Mouse (Mus musculus): Measurements from ENCODE around the gene Rad9b. TPM values are rescaled to one million over a fixed set of nuclear protein-coding genes. Genes with fewer than 3 reads are reported as not detected.

Gene Rad9b
- 9.8 and 12.6 TPM in 2 replicates for polyA plus RNA-seq (2014; fragmentation: Nextera tagmentation; extraction: Ambion mirVana)

DNA sequence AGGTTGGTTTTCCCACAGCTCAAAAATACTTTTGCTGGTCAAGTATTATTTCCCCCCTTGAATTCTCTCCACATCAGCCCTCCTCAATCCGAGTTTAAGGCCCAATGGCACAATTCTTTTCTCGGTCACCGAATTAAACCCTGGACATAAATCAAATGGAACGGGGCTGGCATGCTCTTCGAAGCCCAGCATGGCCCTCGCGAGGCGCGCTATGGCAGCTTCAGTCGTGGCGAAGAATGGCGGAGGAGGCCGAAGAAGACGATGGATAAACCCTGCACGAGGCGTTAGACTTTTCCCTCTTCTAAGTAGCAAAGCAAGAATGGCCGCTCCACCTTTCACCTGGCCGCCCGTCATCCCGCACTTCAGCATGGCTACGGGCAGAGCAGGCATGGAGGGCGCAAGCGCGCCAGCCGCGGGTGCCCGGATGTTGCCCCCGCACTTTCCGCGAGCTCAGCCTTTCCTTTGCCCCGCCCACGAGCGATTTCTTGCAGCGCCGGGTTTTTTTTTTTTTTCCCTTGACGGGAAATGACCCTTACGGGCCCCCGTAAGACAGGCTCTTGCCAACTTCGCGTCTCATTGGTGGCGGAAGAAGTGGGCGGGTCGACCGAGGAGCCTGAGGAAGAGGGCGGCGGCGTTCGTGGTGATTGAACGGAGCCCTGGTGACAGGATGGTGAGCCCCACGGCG is at the start of gene Rad9b, which contains the start of gene Vps29:
Rad9b (minus strand) TSS at position 427 of the 685 bp plus-strand sequence.
Vps29 (plus strand) TSS at position 563 of the 685 bp plus-strand sequence.
- Histone ChIP-seq H3K36me3 (ENCODE audit: control insufficient read depth, insufficient read depth, low read length) (no peaks in the 10 kb centered on the region), H3K4me3 (ENCODE audit: low read depth, low read length) (peak within 1 kb of the TSS; percentile 98), H3K27me3 (ENCODE audit: control insufficient read depth, insufficient read depth, low read length) (no peaks in the 10 kb centered on the region), H3K4me2 (ENCODE audit: low read depth, low read length, severe bottlenecking) (peak within 1 kb of the TSS; percentile 80), H3K9ac (ENCODE audit: low read length) (peak within 1 kb of the TSS; percentile 83), H3K27ac (ENCODE audit: low read depth, low read length) (peak within 1 kb of the TSS; percentile 25; the same call in 1 of the 2 replicates), H3K9me3 (ENCODE audit: control insufficient read depth, low read length) (no peaks in the 10 kb centered on the region), H3K4me1 (replicated peaks; ENCODE audit: control insufficient read depth, insufficient read depth, low read length) (no peaks in the 10 kb centered on the region)
- 2% methylated on average over 51 of the region's 51 CpGs for WGBS
- DNase-seq (ENCODE audit: low spot score) (peak; percentile 99), ATAC-seq (replicated peaks; ENCODE audit: low FRiP score) (peak; percentile 90)

DNA sequence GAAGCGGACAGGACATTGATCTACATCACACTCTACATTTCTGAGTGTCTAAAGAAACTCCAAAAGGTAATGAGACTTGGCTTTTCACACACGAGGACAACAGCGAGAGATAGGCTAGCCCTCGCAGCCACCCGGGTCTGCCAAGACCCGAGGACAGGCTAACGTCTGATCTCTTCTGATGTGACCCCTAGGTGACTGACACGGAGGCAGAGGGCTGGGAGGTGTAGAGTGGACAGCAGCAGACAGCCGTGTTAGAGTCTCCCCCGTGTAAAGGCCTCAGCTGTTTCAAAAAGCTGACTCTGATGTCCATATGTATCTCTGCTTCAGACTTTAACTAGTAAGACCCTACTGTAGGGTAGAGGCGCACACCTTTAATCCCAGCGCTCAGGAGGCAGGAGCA is 49.3 kb upstream of the Rad9b start:
- Histone ChIP-seq H3K4me2 (ENCODE audit: low read depth, low read length, severe bottlenecking) (no peak overlapping the region), H3K36me3 (ENCODE audit: control insufficient read depth, insufficient read depth, low read length) (peaks cover 7% of the 10 kb centered on the region), H3K9me3 (ENCODE audit: control insufficient read depth, low read length) (no peaks in the 10 kb centered on the region), H3K27me3 (ENCODE audit: control insufficient read depth, insufficient read depth, low read length) (no peaks in the 10 kb centered on the region), H3K4me3 (ENCODE audit: low read depth, low read length) (no peak overlapping the region), H3K4me1 (replicated peaks; ENCODE audit: control insufficient read depth, insufficient read depth, low read length) (no peaks in the 10 kb centered on the region), H3K27ac (ENCODE audit: low read depth, low read length) (no peak overlapping the region), H3K9ac (ENCODE audit: low read length) (no peak overlapping the region)
- DNase-seq (ENCODE audit: low spot score) (no peak), ATAC-seq (replicated peaks; ENCODE audit: low FRiP score) (no peak)
- WGBS: 92% methylated on average over 12 of the region's 12 CpGs

DNA sequence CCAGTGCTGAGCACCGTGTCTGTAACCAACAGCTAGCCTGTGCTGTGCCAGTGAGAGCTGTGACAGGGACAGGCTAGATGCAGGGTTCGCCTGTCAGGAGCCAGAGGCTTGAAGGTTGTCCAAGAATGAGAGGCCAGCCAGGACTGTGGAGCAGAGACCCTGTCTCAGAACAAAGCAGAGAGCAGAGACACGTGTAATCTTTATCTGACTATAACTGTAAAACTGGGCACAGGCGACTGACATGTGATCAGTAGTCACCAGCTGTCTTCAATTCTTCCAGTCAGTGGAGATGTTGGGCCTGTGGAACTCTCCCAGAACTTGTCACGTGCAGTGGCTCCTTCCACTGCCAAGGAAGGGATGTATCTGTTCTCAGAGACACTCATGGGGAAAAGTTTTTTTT is 48.7 kb upstream of the Rad9b start:
- 91% methylated on average over 5 of the region's 5 CpGs for WGBS
- Histone ChIP-seq H3K4me1 (replicated peaks; ENCODE audit: control insufficient read depth, insufficient read depth, low read length) (no peaks in the 10 kb centered on the region), H3K36me3 (ENCODE audit: control insufficient read depth, insufficient read depth, low read length) (peaks cover 7% of the 10 kb centered on the region), H3K27me3 (ENCODE audit: control insufficient read depth, insufficient read depth, low read length) (no peaks in the 10 kb centered on the region), H3K27ac (ENCODE audit: low read depth, low read length) (no peak overlapping the region), H3K4me2 (ENCODE audit: low read depth, low read length, severe bottlenecking) (no peak overlapping the region), H3K4me3 (ENCODE audit: low read depth, low read length) (no peak overlapping the region), H3K9ac (ENCODE audit: low read length) (no peak overlapping the region), H3K9me3 (ENCODE audit: control insufficient read depth, low read length) (no peaks in the 10 kb centered on the region)
- peak; percentile 38 for DNase-seq (ENCODE audit: low spot score)
- no peak for ATAC-seq (replicated peaks; ENCODE audit: low FRiP score)

DNA sequence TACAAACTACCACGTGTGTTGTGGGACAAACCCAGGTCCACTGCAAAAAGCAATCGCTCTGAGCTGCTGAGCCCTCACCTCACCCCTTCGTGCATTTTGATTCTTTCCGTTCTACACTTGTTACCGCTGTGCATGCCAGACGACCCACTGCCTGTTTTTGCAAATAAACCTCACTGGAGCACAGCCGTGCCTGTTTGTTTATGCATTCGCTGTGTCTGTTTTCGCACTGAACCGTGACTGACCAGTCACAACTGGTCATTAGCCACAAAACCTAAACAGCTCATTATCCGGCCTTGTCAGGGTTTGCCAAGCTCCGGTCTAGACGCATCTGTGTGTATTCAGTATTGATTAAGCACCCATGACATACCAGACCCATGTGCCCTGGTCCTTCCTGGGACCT is 48.1 kb upstream of the Rad9b start:
- Histone ChIP-seq H3K36me3 (ENCODE audit: control insufficient read depth, insufficient read depth, low read length) (peaks cover 7% of the 10 kb centered on the region), H3K4me2 (ENCODE audit: low read depth, low read length, severe bottlenecking) (no peak overlapping the region), H3K27ac (ENCODE audit: low read depth, low read length) (no peak overlapping the region), H3K27me3 (ENCODE audit: control insufficient read depth, insufficient read depth, low read length) (no peaks in the 10 kb centered on the region), H3K4me1 (replicated peaks; ENCODE audit: control insufficient read depth, insufficient read depth, low read length) (no peaks in the 10 kb centered on the region), H3K9me3 (ENCODE audit: control insufficient read depth, low read length) (no peaks in the 10 kb centered on the region), H3K4me3 (ENCODE audit: low read depth, low read length) (no peak overlapping the region), H3K9ac (ENCODE audit: low read length) (no peak overlapping the region)
- ATAC-seq (replicated peaks; ENCODE audit: low FRiP score) (no peak), DNase-seq (ENCODE audit: low spot score) (no peak)
- 91% methylated on average over 13 of the region's 13 CpGs for WGBS

DNA sequence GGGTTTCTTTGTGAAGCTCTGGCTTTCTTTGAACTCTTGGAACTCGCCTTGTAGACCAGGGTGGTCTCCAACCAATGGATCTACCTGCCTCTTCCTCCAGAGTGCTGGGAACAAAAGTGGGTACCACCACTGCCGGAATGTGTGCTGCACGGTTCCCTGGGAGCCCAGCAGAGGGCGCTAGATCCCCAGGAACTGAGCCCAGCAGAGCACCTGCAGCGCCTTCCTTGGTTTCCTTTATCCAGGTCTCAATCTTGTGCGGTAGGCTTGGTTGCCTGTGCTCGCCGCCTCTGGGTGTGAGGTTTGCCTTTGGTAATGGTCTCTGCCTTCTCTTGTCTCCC is 47.2 kb upstream of the Rad9b start:
- H3K27me3 ChIP-seq (ENCODE audit: control insufficient read depth, insufficient read depth, low read length): no peaks in the 10 kb centered on the region
- WGBS: 17% methylated on average over 8 of the region's 8 CpGs
- no peak for ATAC-seq (replicated peaks; ENCODE audit: low FRiP score)
- no peaks in the 10 kb centered on the region for H3K4me1 ChIP-seq (replicated peaks; ENCODE audit: control insufficient read depth, insufficient read depth, low read length)
- DNase-seq (ENCODE audit: low spot score): peak; percentile 87
- H3K9me3 ChIP-seq (ENCODE audit: control insufficient read depth, low read length): no peaks in the 10 kb centered on the region
- no peak overlapping the region for H3K4me3 ChIP-seq (ENCODE audit: low read depth, low read length)
- peaks cover 8% of the 10 kb centered on the region for H3K36me3 ChIP-seq (ENCODE audit: control insufficient read depth, insufficient read depth, low read length)
- H3K27ac ChIP-seq (ENCODE audit: low read depth, low read length): no peak overlapping the region
- no peak overlapping the region for H3K9ac ChIP-seq (ENCODE audit: low read length)
- H3K4me2 ChIP-seq (ENCODE audit: low read depth, low read length, severe bottlenecking): no peak overlapping the region

DNA sequence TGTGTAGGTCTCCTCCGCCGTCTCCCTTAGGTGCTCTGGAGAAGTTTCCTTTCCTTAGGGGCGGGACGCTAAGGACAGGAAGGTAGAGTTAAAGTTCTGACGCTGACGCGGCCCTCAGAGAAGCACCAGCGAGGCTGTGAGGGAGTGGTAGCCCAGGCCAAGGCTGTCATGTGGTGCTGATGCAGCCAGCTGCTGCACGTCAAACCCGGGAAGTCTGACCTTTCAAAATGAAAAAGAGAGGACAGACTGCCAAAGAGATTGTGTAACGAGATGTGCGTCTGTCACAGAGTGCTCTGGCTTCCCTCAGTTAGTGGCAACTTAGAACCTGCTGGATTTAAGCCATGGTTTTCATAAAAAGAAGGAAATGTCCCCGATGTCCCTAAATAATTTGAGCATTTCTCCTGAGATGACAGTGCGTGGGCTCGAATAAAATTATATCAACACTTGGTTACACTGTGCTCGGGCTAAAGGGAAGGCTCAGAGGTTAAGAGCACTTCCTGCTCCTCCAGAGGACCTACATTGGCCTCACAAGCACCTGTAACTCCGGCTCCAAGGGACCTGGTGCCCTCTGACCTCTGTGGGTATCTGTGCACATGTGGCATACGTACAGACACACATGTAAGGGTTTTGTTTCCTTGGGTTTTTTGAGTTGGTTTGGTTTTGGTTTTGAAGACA is 46.7 kb upstream of the Rad9b start:
- H3K27ac ChIP-seq (ENCODE audit: low read depth, low read length): no peak overlapping the region
- H3K9ac ChIP-seq (ENCODE audit: low read length): no peak overlapping the region
- no peaks in the 10 kb centered on the region for H3K27me3 ChIP-seq (ENCODE audit: control insufficient read depth, insufficient read depth, low read length)
- WGBS: 88% methylated on average over 18 of the region's 18 CpGs
- H3K4me1 ChIP-seq (replicated peaks; ENCODE audit: control insufficient read depth, insufficient read depth, low read length): no peaks in the 10 kb centered on the region
- H3K4me2 ChIP-seq (ENCODE audit: low read depth, low read length, severe bottlenecking): no peak overlapping the region
- ATAC-seq (replicated peaks; ENCODE audit: low FRiP score) (no peak), DNase-seq (ENCODE audit: low spot score) (no peak)
- H3K9me3 ChIP-seq (ENCODE audit: control insufficient read depth, low read length): no peaks in the 10 kb centered on the region
- no peak overlapping the region for H3K4me3 ChIP-seq (ENCODE audit: low read depth, low read length)
- peaks cover 8% of the 10 kb centered on the region for H3K36me3 ChIP-seq (ENCODE audit: control insufficient read depth, insufficient read depth, low read length)

DNA sequence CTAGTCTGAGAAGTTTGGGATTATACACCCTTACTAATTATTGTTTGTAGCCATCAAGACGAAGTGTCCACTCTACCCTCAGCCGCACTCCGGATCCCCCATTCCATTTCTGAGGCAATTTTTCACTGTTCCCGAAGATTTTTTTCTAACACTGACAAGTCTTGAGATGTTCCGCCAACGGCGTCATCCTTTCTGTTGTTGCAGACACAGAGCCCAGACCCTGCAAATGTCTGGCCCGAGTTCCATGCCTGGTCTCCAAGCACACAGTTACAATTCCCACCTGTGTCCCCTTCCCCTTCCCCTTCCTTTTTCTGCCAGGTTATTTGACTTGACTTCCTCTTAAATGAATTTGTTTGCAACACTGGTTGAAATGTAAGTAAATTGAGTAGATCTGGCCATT is 45.8 kb upstream of the Rad9b start:
- DNase-seq (ENCODE audit: low spot score) (no peak), ATAC-seq (replicated peaks; ENCODE audit: low FRiP score) (no peak)
- H3K27ac ChIP-seq (ENCODE audit: low read depth, low read length): no peak overlapping the region
- H3K27me3 ChIP-seq (ENCODE audit: control insufficient read depth, insufficient read depth, low read length): no peaks in the 10 kb centered on the region
- H3K4me1 ChIP-seq (replicated peaks; ENCODE audit: control insufficient read depth, insufficient read depth, low read length): no peaks in the 10 kb centered on the region
- WGBS: 93% methylated on average over 8 of the region's 8 CpGs
- H3K4me3 ChIP-seq (ENCODE audit: low read depth, low read length): no peak overlapping the region
- H3K9me3 ChIP-seq (ENCODE audit: control insufficient read depth, low read length): no peaks in the 10 kb centered on the region
- H3K36me3 ChIP-seq (ENCODE audit: control insufficient read depth, insufficient read depth, low read length): peaks cover 5% of the 10 kb centered on the region
- H3K9ac ChIP-seq (ENCODE audit: low read length): no peak overlapping the region
- H3K4me2 ChIP-seq (ENCODE audit: low read depth, low read length, severe bottlenecking): no peak overlapping the region

DNA sequence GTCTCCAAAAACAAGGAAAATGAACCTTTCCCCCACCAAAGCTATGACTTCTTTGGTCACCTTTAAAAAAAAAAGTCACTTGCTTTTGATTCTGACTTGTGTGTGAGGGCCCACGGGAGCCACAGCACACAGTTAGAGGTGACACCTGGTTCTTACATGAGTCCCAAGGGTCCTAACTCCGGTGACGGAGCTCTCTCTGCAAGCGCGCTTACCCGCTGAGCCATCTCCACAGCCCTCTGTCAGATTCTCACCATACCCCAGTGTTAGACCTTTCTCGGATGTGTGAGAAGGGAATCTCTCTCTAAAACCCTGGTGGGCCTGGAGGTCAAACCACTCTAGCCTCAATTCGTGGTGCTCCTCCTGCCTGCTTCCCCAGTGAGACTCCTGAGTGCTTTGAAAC is 43.5 kb upstream of the Rad9b start:
- 90% methylated on average over 8 of the region's 8 CpGs for WGBS

More for the DNA sequence above, 43.5 kb upstream of the Rad9b start:
- Histone ChIP-seq H3K4me3 (ENCODE audit: low read depth, low read length) (no peak overlapping the region), H3K27ac (ENCODE audit: low read depth, low read length) (no peak overlapping the region), H3K27me3 (ENCODE audit: control insufficient read depth, insufficient read depth, low read length) (no peaks in the 10 kb centered on the region), H3K36me3 (ENCODE audit: control insufficient read depth, insufficient read depth, low read length) (peaks cover 5% of the 10 kb centered on the region; the same call in 1 of the 2 replicates), H3K9me3 (ENCODE audit: control insufficient read depth, low read length) (no peaks in the 10 kb centered on the region), H3K9ac (ENCODE audit: low read length) (no peak overlapping the region), H3K4me1 (replicated peaks; ENCODE audit: control insufficient read depth, insufficient read depth, low read length) (0 out of 2 replicates have a peak, but pooled peaks cover 1% of the 10 kb centered on the region), H3K4me2 (ENCODE audit: low read depth, low read length, severe bottlenecking) (no peak overlapping the region)
- ATAC-seq (replicated peaks; ENCODE audit: low FRiP score): no peak
- DNase-seq (ENCODE audit: low spot score): no peak
